Mouse (Mus musculus): Measurements from ENCODE around the gene Dock9. TPM values are rescaled to one million over a fixed set of nuclear protein-coding genes. Genes with fewer than 3 reads are reported as not detected.

Gene Dock9
- total RNA-seq, 2 experiments from 2014 or later: 21.6 to 27.8 TPM

DNA sequence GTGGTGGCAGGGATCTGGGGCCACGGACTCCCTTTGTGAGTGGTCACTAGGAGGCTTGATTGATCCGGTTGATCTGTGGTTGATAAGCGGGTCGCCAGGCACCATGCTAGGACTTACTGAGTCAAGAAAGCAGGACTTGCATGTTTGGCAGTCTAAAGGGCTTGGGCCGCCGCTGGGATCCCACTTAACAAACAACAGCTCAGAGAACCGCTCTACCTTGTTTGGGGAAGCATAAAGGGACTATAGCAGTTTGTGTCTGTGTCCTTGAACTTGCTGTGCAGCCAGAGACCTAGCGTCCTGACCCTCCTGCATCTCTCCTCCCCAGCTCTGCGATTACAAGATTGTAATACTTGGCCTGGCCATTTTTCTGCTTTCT, 292.2 kb downstream of the Dock9 start:
- no peak for DNase-seq

DNA sequence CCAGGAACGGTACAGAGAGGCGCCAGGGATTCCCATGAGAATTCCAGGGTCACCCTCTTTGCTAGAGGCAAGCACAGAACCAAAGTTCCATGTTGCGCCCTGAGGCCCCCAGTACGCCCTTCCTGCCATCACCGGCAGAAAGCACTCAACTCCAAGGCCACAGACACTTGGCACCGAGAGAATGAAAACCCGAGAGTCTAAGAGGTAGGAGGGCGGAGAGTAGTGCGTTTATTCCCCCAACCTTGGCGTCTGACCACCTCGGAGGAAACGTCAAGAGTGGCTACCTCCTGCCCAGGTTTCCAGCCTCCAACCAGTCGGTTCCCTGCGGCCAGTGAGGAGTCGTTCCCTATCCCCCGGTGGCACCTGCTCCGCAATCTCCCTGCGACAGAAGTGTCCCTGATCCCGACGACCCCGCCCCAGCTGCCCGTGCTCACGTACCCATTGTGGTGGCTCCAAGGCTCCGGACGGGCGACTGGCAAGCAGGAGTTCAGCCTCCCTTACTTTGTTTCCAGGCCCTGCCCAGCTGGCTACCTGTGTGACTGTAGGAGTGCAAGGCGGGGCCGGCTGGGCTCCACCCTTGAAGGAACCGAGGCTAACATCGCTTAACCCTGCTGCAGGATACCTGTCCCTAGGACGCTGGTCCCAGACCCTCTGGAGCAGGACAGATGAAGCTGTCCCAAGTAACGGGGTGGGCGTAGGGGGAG, 292.7 kb downstream of the Dock9 start, which contains the start of gene Slc15a1:
Slc15a1 (minus strand) TSS at position 472 of the 704 bp plus-strand sequence.
- no peak for DNase-seq

DNA sequence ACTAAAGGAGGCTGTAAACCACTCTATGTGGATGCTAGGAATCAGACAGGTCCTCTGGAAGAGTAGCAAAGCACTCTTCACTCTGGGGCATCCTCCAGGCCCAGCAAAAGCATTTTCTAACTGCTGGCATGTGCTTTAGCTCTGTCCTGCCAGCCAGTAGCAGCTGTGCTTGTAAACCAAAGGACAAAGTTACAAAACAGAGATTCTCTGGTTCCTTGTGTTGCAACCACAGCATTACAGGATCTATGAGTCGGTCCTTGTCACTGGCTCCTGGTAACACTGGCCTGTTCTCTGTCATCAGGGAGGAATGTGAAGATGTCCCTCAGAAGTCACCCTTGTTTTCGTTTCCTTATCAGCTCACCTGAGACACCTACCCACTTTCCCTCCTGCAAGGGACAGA, 297.1 kb downstream of the Dock9 start:
- DNase-seq: no peak

DNA sequence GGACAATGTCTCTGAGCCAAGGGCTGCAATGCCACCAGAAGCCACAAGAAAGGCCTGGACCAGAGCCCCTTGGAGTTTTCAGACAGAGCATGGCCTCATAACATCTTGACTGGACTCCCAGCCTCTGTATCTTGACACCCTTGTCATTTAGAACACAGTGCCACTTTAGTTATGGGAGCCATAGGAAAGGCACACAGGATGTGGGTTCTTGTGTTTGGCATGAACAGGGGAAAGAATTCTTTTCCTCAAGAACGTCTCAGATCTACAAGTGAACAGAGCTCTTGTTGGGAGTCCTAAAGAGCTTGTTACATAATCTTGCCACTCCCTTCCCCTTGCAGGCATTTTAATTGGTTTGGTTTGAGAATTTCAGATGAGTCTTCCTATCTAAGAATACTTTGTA, 297.9 kb downstream of the Dock9 start:
- DNase-seq: no peak

DNA sequence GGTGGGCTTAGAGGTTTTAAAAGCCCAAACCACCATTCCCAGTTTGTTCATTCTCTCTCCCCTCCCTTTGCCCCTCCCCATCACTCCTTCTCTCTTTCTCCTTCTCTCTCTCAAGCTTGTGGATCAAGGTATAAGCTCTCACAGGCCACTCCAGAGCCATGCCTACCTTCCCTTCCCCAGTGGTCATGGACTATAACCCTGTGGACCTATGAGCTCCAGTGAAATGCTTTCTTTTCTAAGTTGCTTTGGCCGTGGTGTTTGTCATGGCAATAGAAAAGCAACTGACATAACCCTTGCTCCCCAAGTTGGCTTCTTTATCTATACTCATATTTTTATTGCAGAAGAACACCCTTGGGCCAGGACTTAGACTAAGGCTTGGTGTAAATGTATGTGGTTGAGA, 299.8 kb downstream of the Dock9 start:
- DNase-seq: no peak

DNA sequence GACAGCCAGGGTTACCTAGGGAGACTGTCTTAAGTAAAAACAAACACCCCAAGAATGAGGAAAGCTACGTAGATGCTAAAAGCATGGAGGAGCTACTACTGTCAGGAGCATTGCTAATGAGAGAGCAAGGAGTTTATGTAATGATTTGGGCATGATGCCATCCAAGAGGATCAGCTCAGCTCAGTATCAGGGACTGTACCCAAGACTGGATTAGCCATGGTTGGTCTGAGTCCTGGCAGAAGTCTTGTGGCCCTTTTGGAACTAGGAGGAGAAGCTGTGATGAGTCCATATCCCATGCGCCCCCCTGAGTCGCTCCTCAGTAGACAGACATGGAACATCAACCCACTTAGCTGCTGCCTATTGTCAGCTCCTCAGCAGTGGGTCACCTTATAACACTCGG, 301.9 kb downstream of the Dock9 start:
- no peak for DNase-seq

DNA sequence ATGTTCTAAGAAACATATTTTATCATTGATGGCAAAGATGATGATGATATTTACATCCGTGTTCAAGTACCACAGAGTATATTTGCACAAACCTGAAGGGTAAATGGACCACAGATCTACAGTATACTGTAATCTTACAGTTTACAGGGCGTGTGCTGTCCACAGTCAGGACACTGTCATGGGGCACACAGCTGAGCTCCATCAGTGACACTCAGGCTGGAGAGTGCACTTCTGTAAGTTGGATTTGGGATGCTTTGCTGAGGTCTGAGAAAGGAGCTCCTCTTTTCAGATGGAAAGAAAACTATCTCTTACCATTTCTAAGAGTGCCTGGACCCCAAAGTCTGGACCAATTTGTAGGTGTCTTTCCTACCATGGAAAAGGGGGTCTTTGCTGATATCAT, 302.5 kb downstream of the Dock9 start:
- no peak for DNase-seq

DNA sequence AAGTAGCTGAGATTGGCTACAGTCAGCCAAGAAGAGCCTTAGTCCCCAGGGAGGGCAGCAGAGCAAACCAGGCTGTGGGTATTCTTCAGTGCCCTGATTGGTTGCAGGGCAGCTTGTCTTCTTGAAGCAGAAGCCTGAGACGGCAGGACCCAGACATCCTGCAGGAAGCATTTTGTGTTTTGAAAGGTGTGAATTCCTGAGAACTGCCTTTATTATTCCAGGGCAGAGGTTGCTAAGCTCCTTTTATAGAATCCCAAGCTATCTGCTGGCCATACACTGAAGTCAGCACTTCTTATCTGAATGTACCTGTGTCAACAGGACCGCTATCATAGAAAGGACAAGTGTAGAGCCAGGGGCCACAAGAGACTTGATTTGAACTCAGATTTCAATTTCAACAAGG, 303.4 kb downstream of the Dock9 start:
- DNase-seq: no peak

DNA sequence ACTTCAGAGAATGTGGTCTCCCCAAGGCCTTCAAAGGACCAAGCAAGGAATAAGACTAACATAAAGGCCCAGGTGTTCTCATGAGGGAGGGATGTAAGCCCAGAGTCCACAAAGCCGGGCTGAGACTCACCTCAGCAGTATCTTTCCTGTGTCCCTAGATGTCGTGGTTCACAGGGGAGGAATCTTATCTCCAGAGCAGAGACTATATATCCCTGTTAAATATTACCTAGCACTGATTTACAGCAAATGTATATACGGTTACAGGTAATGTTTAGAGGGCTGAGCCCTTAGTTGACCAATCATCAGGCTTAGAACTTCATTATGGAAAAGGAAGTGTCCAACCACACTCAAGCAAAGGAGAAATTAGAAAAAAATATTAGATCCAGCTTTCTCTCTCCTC, 303.9 kb downstream of the Dock9 start:
- no peak for DNase-seq

DNA sequence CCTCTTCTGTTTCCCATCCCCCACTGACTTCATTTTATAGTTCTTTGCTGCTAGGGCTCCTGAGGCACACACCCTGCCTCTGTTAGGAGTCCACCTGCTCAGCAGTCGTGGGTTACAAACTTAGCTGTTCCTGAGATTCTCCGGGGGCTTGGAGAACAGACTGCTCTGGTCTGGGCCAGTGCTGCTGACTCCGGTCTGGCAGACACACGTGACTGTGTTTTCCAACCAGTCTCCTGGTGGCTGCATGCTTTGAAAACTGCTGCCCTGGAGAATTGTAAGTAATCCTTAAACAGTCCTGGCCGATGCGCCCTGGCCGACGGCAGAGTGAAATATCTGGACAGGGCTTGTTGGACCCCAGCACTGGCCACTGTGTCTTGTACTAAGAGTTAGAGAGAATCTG, 305.3 kb downstream of the Dock9 start:
- DNase-seq: no peak

Other genes with a start within 250 kb of the Dock9 start
- 10 to 100 TPM; 28.9 to 31.0 TPM for gene Ubac2, start 80.8 kb upstream of the Dock9 start, total RNA-seq (2021)
- gene Gpr18, start 117.9 kb upstream of the Dock9 start, total RNA-seq (2021): 1 to 10 TPM in 1 of 2 experiments, under 1 TPM in 1; 0.22 to 1.8 TPM
- 1 to 10 TPM in 1 of 2 experiments, under 1 TPM in 1; 0.62 to 1.8 TPM for gene Gpr183, start 167.4 kb upstream of the Dock9 start, total RNA-seq (2021)
- not detected for gene Timm8a2, start 236.8 kb upstream of the Dock9 start, total RNA-seq (2021)